Mouse (Mus musculus): ENCODE measurements around the gene Scnn1a. TPM values are rescaled to one million over a fixed set of nuclear protein-coding genes. Genes with fewer than 3 reads are reported as not detected.

The Scnn1a gene
- polyA plus RNA-seq, 1 experiment from 2014 or later, result 0.44 TPM

- H3K9ac ChIP-seq (replicated peaks), result no peak overlapping the region
- no peak for ATAC-seq (ENCODE audit: low FRiP score)
- H3K4me3 ChIP-seq (replicated peaks), result no peak overlapping the region
- 78% methylated on average over 6 of the region's 6 CpGs for WGBS
- no peak overlapping the region for H3K4me2 ChIP-seq
- no peaks in the 10 kb centered on the region for H3K36me3 ChIP-seq
- H3K27ac ChIP-seq (replicated peaks), result no peak overlapping the region
- peaks cover 34% of the 10 kb centered on the region for H3K27me3 ChIP-seq (replicated peaks)
- H3K4me1 ChIP-seq, result peaks cover 11% of the 10 kb centered on the region
- no peaks in the 10 kb centered on the region for H3K9me3 ChIP-seq (replicated peaks)
Observed at GRCm38 (mm10) chr6:125325337-125325736, 4.9 kb downstream of the Scnn1a start.

GRCm38 (mm10) chr6:125328243-125328642, 7.8 kb downstream of the Scnn1a start:
- Histone ChIP-seq H3K4me1 (peaks cover 11% of the 10 kb centered on the region), H3K9me3 (replicated peaks) (no peaks in the 10 kb centered on the region), H3K27me3 (replicated peaks) (peaks cover 5% of the 10 kb centered on the region; the same call in 1 of the 2 replicates), H3K9ac (replicated peaks) (no peak overlapping the region), H3K36me3 (no peaks in the 10 kb centered on the region), H3K4me2 (no peak overlapping the region), H3K27ac (replicated peaks) (no peak overlapping the region), H3K4me3 (replicated peaks) (no peak overlapping the region)
- WGBS, result 84% methylated on average over 5 of the region's 5 CpGs
- no peak for ATAC-seq (ENCODE audit: low FRiP score)

GRCm38 (mm10) chr6:125330626-125331326, 10.3 kb downstream of the Scnn1a start:
- Histone ChIP-seq H3K4me1 (peaks cover 11% of the 10 kb centered on the region), H3K4me3 (replicated peaks) (peak overlapping the region; percentile 51), H3K27ac (replicated peaks) (no peak overlapping the region; the same call in 1 of the 2 replicates), H3K9ac (replicated peaks) (peak overlapping the region; percentile 55), H3K36me3 (no peaks in the 10 kb centered on the region), H3K4me2 (peak overlapping the region; percentile 90), H3K9me3 (replicated peaks) (no peaks in the 10 kb centered on the region), H3K27me3 (replicated peaks) (no peaks in the 10 kb centered on the region)
- peak; percentile 88 for ATAC-seq (ENCODE audit: low FRiP score)
- 2% methylated on average over 39 of the region's 39 CpGs for WGBS

- 79% methylated on average over 14 of the region's 14 CpGs for WGBS
Observed at GRCm38 (mm10) chr6:125333112-125333899, 12.8 kb downstream of the Scnn1a start.

GRCm38 (mm10) chr6:125334356-125334755, 13.9 kb downstream of the Scnn1a start:
- no peak overlapping the region for H3K27ac ChIP-seq (replicated peaks)
- no peak for ATAC-seq (ENCODE audit: low FRiP score)
- WGBS, result 43% methylated on average over 2 of the region's 2 CpGs
- no peak overlapping the region for H3K4me2 ChIP-seq
- H3K9ac ChIP-seq (replicated peaks), result no peak overlapping the region
- no peaks in the 10 kb centered on the region for H3K36me3 ChIP-seq
- H3K4me3 ChIP-seq (replicated peaks), result no peak overlapping the region
- peaks cover 11% of the 10 kb centered on the region for H3K4me1 ChIP-seq
- H3K27me3 ChIP-seq (replicated peaks), result no peaks in the 10 kb centered on the region
- no peaks in the 10 kb centered on the region for H3K9me3 ChIP-seq (replicated peaks)

More at GRCm38 (mm10) chr6:125333112-125333899, 12.8 kb downstream of the Scnn1a start:
- H3K4me2 ChIP-seq, result no peak overlapping the region
- ATAC-seq (ENCODE audit: low FRiP score), result no peak
- no peaks in the 10 kb centered on the region for H3K36me3 ChIP-seq
- H3K9me3 ChIP-seq (replicated peaks), result no peaks in the 10 kb centered on the region
- no peaks in the 10 kb centered on the region for H3K27me3 ChIP-seq (replicated peaks)
- H3K4me1 ChIP-seq, result peaks cover 11% of the 10 kb centered on the region
- H3K27ac ChIP-seq (replicated peaks), result no peak overlapping the region
- no peak overlapping the region for H3K4me3 ChIP-seq (replicated peaks)
- H3K9ac ChIP-seq (replicated peaks), result no peak overlapping the region

GRCm38 (mm10) chr6:125338791-125339660, 18.6 kb downstream of the Scnn1a start:
- 79% methylated on average over 9 of the region's 9 CpGs for WGBS
- no peak overlapping the region for H3K27ac ChIP-seq (replicated peaks)
- H3K4me2 ChIP-seq, result no peak overlapping the region
- no peaks in the 10 kb centered on the region for H3K9me3 ChIP-seq (replicated peaks)
- H3K36me3 ChIP-seq, result no peaks in the 10 kb centered on the region
- no peak overlapping the region for H3K4me3 ChIP-seq (replicated peaks)
- H3K4me1 ChIP-seq, result no peaks in the 10 kb centered on the region
- H3K27me3 ChIP-seq (replicated peaks), result no peaks in the 10 kb centered on the region
- no peak for ATAC-seq (ENCODE audit: low FRiP score)
- no peak overlapping the region for H3K9ac ChIP-seq (replicated peaks)

- H3K4me3 ChIP-seq (replicated peaks), result no peak overlapping the region
- H3K4me2 ChIP-seq, result no peak overlapping the region
- H3K9me3 ChIP-seq (replicated peaks), result no peaks in the 10 kb centered on the region
- no peak overlapping the region for H3K9ac ChIP-seq (replicated peaks)
- no peak for ATAC-seq (ENCODE audit: low FRiP score)
- no peak overlapping the region for H3K27ac ChIP-seq (replicated peaks)
- H3K27me3 ChIP-seq (replicated peaks), result no peaks in the 10 kb centered on the region
- H3K4me1 ChIP-seq, result no peaks in the 10 kb centered on the region
- WGBS, result 77% methylated on average over 5 of the region's 5 CpGs
- no peaks in the 10 kb centered on the region for H3K36me3 ChIP-seq
Observed at GRCm38 (mm10) chr6:125340244-125340643, 19.8 kb downstream of the Scnn1a start.

GRCm38 (mm10) chr6:125342198-125342597, 21.7 kb downstream of the Scnn1a start:
- Histone ChIP-seq H3K4me2 (no peak overlapping the region), H3K27ac (replicated peaks) (no peak overlapping the region), H3K9ac (replicated peaks) (no peak overlapping the region), H3K36me3 (no peaks in the 10 kb centered on the region), H3K27me3 (replicated peaks) (no peaks in the 10 kb centered on the region), H3K4me1 (no peaks in the 10 kb centered on the region), H3K4me3 (replicated peaks) (no peak overlapping the region), H3K9me3 (replicated peaks) (no peaks in the 10 kb centered on the region)
- no peak for ATAC-seq (ENCODE audit: low FRiP score)
- WGBS, result 46% methylated on average over 3 of the region's 3 CpGs

GRCm38 (mm10) chr6:125344084-125344483, 23.6 kb downstream of the Scnn1a start:
- no peak overlapping the region for H3K27ac ChIP-seq (replicated peaks)
- no peak for ATAC-seq (ENCODE audit: low FRiP score)
- H3K9ac ChIP-seq (replicated peaks), result no peak overlapping the region
- no peaks in the 10 kb centered on the region for H3K9me3 ChIP-seq (replicated peaks)
- 0 out of 2 replicates have a peak, but pooled peaks cover 6% of the 10 kb centered on the region for H3K27me3 ChIP-seq (replicated peaks)
- H3K36me3 ChIP-seq, result no peaks in the 10 kb centered on the region
- no peak overlapping the region for H3K4me2 ChIP-seq
- no peak overlapping the region for H3K4me3 ChIP-seq (replicated peaks)
- peaks cover 6% of the 10 kb centered on the region for H3K4me1 ChIP-seq
- WGBS, result 53% methylated on average over 8 of the region's 8 CpGs

- no peak for ATAC-seq (ENCODE audit: low FRiP score)
- no peak overlapping the region for H3K4me2 ChIP-seq
- no peaks in the 10 kb centered on the region for H3K9me3 ChIP-seq (replicated peaks)
Observed at GRCm38 (mm10) chr6:125344866-125345265, 24.4 kb downstream of the Scnn1a start.

GRCm38 (mm10) chr6:125345625-125346024, 25.2 kb downstream of the Scnn1a start:
- 68% methylated on average over 1 of the region's 1 CpGs for WGBS
- Histone ChIP-seq H3K9me3 (replicated peaks) (no peaks in the 10 kb centered on the region), H3K9ac (replicated peaks) (no peak overlapping the region), H3K4me3 (replicated peaks) (no peak overlapping the region), H3K27me3 (replicated peaks) (0 out of 2 replicates have a peak, but pooled peaks cover 6% of the 10 kb centered on the region), H3K27ac (replicated peaks) (no peak overlapping the region), H3K4me1 (peaks cover 16% of the 10 kb centered on the region), H3K36me3 (no peaks in the 10 kb centered on the region), H3K4me2 (no peak overlapping the region)
- no peak for ATAC-seq (ENCODE audit: low FRiP score)

More at GRCm38 (mm10) chr6:125344866-125345265, 24.4 kb downstream of the Scnn1a start:
- H3K9ac ChIP-seq (replicated peaks), result no peak overlapping the region
- 63% methylated on average over 4 of the region's 4 CpGs for WGBS
- H3K27ac ChIP-seq (replicated peaks), result no peak overlapping the region
- 0 out of 2 replicates have a peak, but pooled peaks cover 6% of the 10 kb centered on the region for H3K27me3 ChIP-seq (replicated peaks)
- no peaks in the 10 kb centered on the region for H3K36me3 ChIP-seq
- no peak overlapping the region for H3K4me3 ChIP-seq (replicated peaks)
- H3K4me1 ChIP-seq, result peaks cover 14% of the 10 kb centered on the region

Measured in neural tube, embryonic 15.5 days (tissue).